Mouse (Mus musculus) gonadal fat pad, adult 2 months (tissue): ENCODE measurements around the gene Zfp750. TPM values are rescaled to one million over a fixed set of nuclear protein-coding genes. Genes with fewer than 3 reads are reported as not detected.

Experiments
- DNase-seq: peaks from one replicate; pipeline ENCODE4 v3.0.0-alpha.2; 2012; ENCODE audit warnings: low read depth
- polyA plus RNA-seq: library from polyadenylated mRNA; depleted of rRNA; stranded (reverse); fragments of >200 nt; gene quantifications from 2 replicates; pipeline ENCODE4 v1.2.3, GENCODE M21; 2012; rRNA removed

Zfp750 gene
- polyA plus RNA-seq, 1 experiment, result 6.7 TPM

DNA sequence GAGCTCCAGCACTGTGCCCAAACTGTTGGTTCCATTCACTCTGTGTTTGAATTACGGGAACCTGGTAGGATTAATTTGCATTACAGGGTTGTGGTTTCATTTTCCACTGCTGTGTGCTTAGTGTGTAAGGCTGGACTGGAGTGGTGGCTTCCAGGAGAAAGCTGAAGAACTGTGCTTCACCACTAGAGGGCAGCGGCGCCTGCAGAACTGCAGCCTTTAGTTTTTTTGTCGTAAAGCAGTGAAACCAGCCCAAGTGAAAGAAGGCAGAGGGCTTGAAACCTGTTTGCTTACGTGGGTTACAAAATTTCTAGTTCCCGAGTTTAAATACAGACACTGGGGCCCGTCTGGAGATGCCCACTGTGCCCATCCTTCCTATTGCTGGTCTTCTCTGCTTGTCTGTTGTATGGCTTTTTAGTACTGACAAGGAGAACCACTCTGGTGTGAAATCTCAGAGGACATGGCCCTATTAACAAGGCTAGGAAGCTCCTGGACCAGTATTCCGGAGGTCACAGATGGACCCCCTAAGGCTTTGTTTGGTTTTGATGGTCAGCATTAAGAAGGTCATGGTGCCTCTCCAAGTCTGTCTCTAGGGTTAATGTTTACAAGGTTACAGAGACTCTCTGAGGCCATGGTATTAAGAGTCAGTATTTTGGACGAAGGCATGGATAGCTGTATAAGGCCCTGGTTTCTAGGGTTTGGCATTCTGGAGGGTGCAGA lies 43.3 kb downstream of the Zfp750 start:
- no peak for DNase-seq

DNA sequence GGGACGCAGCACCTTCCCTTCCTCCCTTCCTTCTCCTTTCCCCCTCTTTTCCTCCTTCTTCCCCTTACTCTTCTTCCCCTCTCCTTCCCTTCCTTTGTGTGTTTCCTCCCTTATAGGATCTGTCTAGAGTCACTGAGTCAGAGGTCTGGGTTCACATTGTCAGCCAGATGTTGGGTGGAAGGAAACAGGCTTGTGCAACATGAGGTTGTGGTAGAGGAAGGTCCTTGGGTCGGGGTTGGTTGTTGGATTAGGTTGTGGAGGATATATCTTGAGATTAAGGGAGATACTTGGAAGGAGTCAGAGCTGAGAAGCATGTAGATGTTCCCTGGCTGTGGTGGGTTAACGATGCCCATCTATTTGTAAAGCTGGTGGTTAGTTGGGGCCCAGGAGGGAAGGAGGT lies 44.3 kb downstream of the Zfp750 start:
- DNase-seq, result no peak

DNA sequence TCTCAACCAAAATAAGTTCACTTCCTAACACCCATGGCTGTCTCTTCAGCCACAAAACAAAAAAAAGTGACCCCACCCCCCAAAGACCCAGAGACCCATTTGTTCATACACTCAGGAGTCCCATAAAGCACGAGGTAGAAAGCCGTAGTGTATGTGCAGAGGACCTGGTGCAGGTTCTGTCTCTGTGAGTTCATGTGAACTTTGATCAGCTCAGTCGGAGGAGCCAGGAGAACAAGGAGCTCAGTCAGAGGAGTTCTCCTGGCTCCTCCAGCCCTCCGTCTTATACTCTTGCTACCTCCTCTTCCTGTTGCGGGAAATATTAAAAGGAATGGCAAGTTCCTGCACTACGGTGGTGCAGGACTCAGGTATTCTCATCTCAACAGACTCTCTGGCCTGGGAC lies 51.7 kb downstream of the Zfp750 start:
- no peak for DNase-seq

Other genes with a start within 250 kb of the Zfp750 start
- gene Wdr45b, start 164.9 kb downstream of the Zfp750 start, polyA plus RNA-seq, result 51.3 and 66.2 TPM in 2 replicates
- 9.2 and 9.4 TPM in 2 replicates for gene Rab40b, start 131.1 kb downstream of the Zfp750 start, polyA plus RNA-seq
- 9.8 and 13.6 TPM in 2 replicates for gene Fn3krp, start 97.9 kb downstream of the Zfp750 start, polyA plus RNA-seq
- 1.9 and 2.4 TPM in 2 replicates for gene Fn3k, start 84.4 kb downstream of the Zfp750 start, polyA plus RNA-seq
- gene Tbcd, start 67.4 kb downstream of the Zfp750 start, polyA plus RNA-seq, result 68.5 and 99.9 TPM in 2 replicates
- gene B3gntl1, start 153.8 kb upstream of the Zfp750 start, polyA plus RNA-seq, result 11.3 and 14.7 TPM in 2 replicates
- gene Metrnl, start 182.2 kb upstream of the Zfp750 start, polyA plus RNA-seq, result 45.3 and 49.0 TPM in 2 replicates